Mouse (Mus musculus) 3T3-L1 (cell line): ENCODE results near the gene Tbc1d8b.
A peak's percentile ranks its signal among the peaks of the same experiment; 100 is the strongest.
"Not testable (repeated sequence)": the region's sequence is repeated elsewhere in the genome, so short reads cannot be mapped to it uniquely, and the experiment has no call there.

ENCODE experiments used
- DNase-seq: peaks from one replicate; pipeline ENCODE4 v3.0.0-alpha.2; 2015; ENCODE audit warnings: low read depth, low spot score

Gene Tbc1d8b

DNA sequence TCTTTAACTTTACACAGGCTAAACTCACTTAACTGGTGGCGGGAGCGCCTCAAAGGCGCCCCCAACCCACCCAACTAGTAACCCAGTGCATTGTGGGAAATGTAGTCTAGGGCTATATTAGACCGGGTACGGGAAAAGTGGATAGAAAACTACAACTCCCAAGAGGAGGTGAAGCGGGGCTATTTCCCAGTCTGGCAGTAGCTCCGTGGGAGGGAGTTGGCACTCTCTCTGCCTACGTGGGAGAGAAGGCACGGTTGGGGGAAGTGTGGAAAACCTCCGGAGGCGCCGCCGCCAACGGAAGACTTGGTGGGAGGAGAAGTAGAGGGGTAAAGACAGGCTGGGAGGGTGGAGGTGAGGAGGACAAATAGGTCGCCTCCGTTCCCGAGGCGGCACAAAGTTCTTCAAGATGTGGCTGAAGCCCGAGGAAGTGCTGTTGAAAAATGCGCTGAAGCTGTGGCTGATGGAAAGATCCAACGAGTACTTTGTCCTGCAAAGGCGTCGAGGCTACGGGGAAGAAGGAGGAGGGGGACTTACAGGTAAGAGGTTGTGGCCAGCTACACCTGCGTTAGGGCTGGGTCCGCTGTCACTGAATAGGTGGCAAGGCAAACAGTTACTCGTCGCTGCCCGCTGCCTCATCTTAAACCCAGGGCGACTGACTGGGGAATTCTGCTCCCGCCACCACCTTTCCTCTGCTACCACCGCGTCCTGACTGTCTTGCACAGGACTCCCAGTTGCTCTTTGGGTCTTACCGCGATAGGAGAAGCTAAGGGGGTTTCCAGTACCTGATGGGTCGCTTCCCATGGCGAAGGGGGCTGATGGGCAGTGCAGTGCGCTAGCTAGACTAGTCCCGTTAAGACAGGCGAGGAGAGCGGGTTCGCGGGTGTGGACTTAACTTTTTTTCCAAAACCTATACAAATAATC is at the start of gene Tbc1d8b:
TSS of gene Tbc1d8b (plus strand) at position 222 of the 921 bp plus-strand sequence.
- DNase-seq = peak; percentile 96

DNA sequence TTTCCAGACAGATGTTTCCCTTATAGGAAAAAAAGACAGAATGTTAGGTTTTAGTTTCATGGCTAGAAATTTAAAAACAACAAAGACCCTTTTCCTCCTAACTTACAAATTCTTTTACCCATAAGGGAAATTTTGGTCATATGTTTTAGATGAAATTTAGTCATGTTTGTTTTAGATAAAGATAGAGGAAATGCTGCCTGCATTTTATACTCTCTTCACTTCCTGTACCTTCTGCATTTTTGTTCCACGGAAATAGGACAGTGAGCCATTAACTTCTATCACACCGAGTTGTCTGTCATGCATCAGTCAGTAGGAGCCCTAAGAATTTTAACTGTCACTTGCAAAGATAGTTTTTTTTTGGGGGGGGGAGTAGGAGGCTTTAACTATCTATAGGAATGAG is 45.1 kb upstream of the Tbc1d8b start:
- DNase-seq = no peak

DNA sequence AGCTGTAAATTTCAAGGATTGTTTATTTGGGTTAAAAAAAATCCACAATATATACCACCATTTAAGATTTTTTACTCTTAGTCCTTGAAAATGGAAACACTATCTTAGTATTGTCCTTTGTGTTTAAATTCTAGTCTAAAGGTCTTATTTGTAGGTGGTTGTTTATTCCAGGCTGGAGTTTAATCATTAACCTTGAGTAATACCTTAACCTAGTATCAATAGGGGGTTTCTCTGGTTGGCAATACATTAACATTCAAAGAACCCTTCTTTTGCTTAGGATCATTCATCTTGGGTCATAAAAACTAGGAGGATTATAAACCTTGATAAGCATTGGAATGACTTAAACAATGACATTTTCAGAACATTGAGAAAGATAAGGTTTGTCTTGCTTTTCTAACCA is 44.4 kb upstream of the Tbc1d8b start:
- DNase-seq = no peak

DNA sequence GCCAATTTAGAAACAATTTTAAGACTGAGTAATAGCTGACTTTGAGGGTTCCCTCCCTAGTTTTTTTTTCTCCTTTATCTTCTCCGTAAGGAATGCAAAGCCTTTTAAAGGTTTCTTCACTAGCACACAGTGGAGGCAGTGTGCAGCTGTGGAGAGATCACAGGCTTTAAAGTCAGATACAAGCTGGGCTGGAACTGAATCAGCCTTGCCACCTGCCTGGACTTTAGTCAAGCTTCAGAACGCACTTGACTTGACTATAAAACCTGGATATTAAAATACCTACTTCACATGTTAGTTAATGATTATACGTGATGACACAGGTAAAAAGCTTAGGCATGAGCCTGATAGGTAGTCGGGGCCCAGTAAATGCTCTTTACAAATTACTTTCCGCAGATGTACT is 32.6 kb upstream of the Tbc1d8b start:
- DNase-seq = no peak

DNA sequence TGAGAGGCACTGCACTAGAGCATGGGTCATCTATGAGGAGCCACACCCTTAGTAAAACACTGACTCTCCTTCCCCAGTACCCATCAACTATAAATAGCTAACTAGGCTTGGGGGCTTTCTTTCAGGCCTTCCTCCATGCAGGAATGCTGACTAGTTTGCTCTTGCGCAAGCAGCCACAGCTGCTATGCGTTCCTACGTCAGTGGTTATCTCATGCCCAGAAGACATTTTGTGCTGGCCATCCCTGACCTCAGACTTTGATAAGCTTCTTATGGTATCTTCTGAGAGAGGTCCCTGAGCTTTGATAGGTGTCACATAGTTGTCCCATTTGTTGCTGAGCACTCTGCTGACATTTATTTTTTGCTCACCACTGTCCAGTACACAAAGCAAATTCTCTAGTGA is 31.5 kb upstream of the Tbc1d8b start:
- DNase-seq = peak; percentile 62

DNA sequence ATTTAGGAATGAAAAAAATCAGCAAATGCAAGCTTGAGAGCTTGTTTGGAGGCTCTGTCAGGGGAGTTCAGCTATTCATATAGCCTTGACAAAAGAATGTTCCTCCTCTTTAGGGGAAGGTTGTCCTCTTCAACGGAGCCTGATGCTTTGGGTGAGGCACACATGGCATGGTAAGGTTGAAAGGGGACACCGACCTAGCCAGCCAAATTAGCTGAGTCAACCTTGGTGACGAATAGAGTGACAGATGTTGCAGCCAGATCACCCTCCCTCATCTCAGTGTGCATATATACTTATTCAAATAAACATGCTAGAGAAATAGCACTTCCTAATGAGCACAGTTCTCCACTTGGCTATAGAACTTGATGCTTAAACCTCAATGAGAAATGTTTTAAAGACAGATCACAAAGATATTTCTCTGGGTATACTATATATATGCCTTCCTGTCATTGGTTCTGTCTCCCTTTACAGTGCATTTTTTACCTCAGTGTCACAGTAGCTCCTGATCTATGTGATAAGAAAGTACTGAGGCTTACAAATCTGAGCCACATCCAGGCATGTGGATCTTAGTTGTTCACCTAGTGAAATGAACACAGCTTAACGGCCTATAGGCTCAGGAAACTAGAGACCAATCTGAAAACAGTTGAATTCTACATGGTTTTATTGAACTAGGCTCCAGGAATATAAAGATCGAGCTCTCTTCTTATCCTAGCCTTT is 30.3 kb upstream of the Tbc1d8b start:
- DNase-seq = peak; percentile 18

DNA sequence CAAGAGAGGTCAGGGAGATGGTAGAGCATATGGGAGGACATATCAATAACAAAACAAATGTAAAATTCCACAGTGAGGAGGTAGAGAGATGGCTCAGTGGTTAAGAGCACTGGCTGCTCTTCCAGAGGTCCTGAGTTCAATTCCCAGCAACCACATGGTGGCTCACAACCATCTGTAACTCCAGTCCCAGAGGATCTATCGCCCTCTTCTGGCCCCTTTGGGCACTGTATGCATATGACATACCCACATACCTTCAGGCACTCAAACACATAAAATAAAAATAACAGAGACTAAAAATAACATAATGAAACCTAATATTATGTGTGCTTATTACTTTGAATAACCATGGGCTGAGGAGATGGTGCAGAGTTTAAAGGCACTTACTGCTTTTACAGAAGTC is 22.7 kb upstream of the Tbc1d8b start:
- no peak for DNase-seq

DNA sequence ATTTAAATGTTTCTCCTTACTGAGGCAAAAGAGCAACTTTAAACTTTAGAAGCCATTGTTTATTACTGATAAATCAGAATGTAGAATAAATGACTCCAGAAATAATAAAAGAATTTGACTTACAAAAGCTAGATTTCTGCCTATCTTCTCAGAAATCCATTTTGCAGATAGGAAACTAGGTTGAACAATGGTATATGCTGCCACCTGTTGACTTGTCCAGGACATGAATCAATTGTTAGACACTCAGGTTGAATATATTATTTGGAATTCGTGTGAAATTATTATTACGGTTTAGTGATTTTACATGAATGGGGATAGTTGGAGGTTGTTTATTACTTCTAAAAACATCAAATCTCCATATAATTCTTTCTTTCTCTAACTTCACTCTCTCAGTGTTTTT is 19.0 kb upstream of the Tbc1d8b start:
- peak; percentile 70 for DNase-seq

DNA sequence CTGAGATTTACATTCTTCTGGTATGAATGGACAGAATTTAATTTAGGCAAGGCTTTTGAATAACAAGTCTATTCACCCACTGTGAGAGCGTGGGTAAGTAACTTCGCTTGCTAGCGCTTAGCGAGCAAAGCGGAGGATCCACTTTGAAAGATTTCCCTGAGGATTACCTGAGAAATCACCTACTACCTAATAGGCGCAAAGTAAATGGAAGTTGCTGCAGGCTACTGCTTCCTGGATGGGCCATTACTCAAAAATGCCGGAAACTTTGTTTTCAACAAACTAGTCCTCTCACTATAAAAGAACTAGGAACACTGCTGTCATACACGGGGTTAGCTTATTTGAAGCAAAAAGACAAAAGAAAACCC is 404 bp upstream of the Tbc1d8b start:
- no peak for DNase-seq

DNA sequence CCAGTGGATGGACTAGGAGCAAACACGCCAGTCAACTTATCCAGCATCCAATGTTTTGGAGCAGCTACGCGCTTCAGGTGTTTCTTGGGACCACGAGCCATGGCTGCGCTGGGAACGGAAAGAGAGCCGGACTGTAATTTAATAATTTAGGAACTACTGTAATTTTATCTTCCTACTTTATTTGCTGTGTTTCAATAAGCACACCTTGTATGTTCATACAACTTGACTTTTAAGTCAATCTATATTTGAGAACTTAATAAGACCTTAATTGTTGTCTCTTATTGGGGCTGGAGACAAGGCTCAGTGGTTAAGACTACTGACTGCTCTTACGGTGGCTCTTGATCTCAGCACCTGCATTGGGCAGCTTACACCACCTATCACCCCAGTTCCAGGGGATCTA is 29.6 kb downstream of the Tbc1d8b start, which contains the start of gene Gm15013:
TSS of gene Gm15013 (minus strand) at position 101 of the 400 bp plus-strand sequence.
- DNase-seq = no peak

DNA sequence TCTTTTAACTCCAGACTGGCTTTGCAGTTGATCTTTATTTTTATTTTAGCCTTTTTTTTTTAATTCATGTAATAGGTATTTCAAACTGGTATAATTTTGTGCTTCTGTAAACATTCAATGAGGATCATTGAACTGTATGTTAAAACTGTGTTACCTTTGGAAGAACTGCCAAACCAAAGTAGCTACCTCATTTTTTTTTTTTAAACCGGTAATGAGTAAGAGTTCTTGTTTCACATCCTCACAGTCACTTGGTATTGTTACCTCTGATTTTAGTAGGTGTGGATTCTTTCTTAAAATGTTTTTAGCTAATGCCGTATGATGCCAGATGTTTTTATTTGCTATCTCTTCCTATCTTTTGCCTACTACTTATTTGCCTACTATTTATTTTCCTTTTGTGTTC is 37.6 kb downstream of the Tbc1d8b start:
- DNase-seq = no peak

DNA sequence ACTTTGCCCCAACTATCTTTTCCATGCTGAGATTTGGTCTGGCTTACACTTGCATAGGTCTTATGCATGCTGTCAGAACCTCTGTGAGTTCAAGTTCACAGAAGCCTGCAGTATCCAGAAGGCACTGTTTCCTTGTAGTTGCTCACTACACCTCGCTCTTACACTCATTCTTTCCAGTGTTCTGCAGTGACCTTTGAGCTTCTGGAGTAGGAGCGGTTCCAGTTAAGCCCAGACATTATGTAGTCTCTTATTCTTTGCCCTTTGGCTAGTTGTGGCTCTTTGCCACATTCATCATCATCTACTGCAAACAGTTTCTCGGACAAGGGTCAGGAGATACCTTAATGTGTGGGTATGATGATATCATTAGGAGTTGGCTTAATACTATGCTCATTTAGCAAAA is 45.7 kb downstream of the Tbc1d8b start:
- no peak for DNase-seq

DNA sequence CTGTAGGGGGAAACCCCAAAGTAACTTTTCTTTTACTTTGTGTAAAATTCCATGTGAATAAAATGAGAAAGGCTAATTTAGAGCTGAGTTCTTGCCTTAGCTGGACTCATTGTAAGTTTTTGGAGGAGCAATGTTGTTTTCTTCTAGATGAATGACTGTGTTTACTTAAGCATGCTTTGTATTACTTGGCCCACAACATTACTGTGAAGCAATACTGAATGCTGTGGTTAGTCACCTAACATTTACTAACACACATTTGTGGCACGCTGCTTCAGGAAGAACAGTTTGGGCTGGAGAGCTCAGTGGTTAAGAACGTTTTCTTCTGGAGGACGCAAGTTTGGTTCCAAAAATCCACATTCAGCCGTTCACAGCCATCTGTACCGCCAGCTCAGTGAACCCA is 52.3 kb downstream of the Tbc1d8b start:
- DNase-seq = no peak

DNA sequence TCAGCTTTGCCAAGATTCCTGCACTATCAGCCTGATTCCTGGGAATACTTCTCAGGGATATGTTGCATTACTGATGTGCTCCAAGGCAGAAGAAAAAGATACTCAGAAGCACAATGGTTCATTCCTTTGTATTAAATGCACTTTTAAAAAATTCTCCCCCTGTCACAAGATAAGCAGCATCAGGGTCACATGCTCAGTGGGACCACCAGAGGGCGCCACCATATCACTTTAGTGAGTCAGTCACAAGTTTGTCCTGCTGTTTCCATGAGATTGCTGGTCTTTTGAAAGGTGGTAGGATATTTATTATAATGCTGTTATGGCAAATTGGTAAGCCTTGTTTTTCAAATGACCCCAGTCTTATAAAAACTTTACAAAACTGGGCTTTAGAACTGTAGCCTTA is 67.1 kb downstream of the Tbc1d8b start:
- peak; percentile 62 for DNase-seq

DNA sequence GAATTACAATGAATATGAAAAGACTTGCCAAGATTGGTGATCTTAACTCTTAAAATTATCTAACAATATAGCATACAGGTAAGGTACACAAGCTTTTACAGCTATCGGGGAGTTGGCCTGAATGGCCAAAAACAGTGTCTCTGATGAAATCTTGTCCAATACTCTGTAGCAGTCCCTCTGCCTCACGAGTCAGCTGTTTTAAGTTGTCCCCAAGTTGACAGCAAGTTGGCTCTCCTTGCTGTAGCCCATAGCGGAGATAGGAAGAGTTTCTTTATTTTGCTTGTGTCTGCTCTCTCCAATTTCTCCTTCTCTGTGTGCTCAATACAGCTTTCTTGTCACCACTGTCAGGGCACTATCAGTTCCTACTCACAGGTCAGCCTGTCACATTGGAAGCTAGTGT is 73.8 kb downstream of the Tbc1d8b start:
- not testable (repeated sequence) for DNase-seq

DNA sequence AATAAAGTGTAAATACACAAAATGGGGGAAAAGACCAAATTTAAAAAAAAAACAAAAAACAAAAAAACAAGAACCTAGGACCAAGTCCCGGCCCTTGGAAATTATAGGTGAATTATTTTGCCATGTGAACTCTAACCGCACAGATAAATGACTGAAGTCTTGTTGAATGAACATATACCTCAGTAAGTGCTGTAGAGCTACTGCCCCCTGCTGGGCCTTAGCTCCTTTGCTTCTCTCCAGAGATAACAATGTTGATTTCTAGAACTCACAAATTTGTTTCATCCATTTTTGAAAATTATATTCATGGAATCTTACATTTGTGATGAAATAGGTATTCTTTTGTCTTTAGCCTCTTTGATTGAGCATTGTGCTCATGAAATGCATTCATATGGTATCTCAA is 77.8 kb downstream of the Tbc1d8b start:
- peak; percentile 70 for DNase-seq

DNA sequence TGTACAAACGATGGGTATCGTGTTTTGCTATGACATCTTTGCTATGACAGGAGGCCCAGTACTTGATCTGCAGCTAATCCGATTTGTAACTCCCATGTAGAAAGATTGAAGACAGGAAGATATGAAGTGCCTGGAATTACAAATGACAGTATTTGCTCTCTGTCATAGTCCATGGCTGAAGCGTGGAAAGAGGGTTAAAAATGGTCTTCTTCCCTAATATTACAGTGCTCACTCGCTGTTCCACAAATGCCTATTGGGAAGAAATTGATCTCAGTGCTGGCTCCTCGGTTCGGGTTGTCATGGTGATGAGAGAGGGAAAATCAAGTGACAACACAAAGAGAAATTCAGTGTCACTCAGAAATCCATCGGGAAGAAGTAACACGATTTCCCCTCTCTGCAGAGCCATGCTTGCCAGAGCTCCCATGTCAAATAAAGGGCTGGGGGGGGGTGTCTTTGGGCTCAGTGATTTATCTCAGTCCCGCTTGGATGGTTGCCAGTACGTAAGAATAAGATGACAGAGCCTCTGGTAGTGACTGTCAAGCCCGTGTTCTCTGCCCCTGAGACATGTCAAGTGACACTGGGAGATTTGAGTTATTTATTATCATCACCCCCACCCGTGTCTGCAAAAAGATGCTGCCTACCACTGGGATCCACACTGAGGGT is 85.3 kb downstream of the Tbc1d8b start:
- DNase-seq = no peak

DNA sequence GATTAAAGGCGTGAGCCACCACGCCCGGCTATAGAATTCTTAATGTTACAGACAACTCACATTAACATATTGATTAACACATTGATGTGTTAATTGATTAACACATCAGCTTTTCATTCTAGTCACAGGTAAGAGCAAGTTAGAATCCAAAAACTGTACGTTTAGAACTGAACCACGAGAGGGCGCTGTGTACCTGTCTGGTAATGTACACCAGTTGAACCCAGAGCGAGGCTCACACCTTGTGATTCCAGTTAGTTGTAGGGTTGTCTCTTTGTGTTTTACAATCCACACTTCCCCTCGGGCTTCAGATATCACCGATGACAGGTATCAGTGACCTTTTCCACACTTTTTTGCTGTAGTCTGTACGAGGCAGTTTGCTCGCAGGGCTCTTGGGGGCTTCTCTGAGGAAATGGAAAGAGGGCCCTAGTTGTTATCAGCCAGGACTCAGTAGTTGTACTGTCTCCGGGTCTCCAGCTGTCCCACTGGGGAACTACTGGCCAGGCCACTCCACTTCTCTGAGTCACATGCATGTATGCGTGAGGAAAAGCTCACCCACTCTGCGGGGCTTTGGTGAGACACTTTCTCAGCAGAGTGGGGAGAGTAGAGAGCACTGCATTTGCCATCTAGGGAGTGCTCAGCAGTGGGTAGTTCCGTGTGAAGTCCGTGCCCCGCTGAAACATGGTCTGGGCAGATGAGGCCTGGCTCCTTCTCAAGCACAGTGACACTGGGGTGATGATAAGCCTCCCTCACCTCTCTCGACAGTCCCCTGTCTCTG is 89.7 kb downstream of the Tbc1d8b start:
- DNase-seq = peak; percentile 80

DNA sequence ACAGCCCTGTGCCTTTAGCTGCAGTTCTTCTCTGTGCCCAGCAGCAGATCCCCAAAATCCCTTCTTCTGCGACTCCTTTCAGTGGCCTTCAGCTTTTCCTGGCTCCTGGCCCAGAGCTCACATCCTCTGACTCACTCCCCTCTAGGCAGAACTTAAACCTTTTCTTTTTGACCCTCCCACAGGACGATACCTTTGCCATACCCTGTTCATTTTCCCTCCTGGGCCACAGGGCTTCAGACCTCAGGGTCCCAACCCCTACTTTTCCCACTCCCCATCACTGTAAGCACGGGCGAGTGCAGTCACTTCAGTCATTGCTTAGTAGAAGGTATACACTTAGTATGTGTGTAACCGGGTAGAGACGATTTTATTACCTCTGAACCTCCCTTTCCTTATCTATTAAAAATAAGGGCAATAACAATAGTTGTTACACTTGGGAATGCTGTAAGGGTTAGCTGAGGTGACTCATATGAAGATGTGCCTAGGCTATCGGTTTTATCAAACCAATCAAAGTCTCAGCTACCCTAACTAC is 90.4 kb downstream of the Tbc1d8b start:
- peak; percentile 87 for DNase-seq

DNA sequence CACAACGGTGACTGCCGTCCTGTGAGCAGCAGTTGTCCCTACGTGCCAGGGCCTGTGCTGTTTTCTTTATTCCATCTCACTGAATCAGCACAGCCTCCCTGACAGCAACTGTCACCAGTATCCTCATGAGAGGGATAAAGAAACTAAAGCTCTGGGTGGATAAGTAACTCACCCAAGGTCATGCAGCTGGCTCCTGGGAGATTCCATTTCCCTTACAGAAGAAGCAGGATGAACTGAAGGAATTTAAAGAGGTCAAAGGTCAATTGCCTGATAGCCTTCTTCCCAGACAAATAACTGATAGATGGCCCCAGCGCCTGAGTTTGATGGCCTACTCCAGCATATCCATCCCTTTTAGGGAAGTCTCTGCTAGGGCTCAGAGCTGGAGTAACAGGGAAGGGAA is 92.6 kb downstream of the Tbc1d8b start:
- DNase-seq = no peak

DNA sequence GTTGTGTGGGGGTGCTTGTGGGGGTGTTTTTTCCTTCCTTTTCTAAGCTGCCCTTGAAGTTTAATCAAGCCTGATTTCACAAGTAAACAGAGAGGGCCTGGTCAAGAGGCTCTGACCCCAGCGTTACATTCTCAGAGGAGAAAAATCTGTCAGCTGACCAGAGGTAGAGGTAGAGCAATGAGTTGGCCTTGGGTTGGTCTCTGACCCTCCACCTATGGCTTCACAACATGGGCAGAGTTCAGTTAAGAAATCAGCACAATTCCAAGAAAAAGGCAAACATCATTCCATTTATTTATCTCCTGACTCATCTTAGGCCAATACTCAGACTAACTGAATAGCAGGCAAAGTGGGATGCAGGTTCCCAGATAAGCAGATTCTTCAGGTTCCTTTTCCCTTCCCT is 94.1 kb downstream of the Tbc1d8b start:
- DNase-seq = no peak
